Mouse (Mus musculus) kidney, embryonic 14.5 days (tissue): ENCODE measurements at regions not wholly inside any gene's neighbourhood (a gene's known extent, or its start where the extent isn't known, plus 50 kb on each side); places are given as distances from the start of the nearest gene placed in this dataset.

ENCODE experiments used
- ATAC-seq: fragments of 200-750 bp; cut with Nextera tagmentation; 2 replicates; pipeline ENCODE4 v1.8.0; 2017; ENCODE audit warnings: moderate number of reproducible peaks, mild to moderate bottlenecking, moderate TSS enrichment, moderate library complexity; ENCODE audit not compliant: low FRiP score, low TSS enrichment
- H3K27ac ChIP-seq: fragments of 300-500 bp; sonication (generic); 2 replicates; pipeline ENCODE4 v1.5.1; 2014; ENCODE audit warnings: low read depth, mild to moderate bottlenecking, low read length, moderate library complexity, mixed read lengths
- H3K27me3 ChIP-seq: fragments of 300-500 bp; sonication (generic); 2 replicates; pipeline ENCODE4 v1.6.1; 2014; ENCODE audit warnings: mild to moderate bottlenecking, low read length; ENCODE audit not compliant: control insufficient read depth, insufficient read depth
- H3K36me3 ChIP-seq: fragments of 300-500 bp; sonication (generic); 2 replicates; pipeline ENCODE4 v1.6.1; 2014; ENCODE audit warnings: low read length, mixed read lengths; ENCODE audit not compliant: control insufficient read depth, insufficient read depth
- H3K4me1 ChIP-seq: fragments of 300-500 bp; sonication (generic); 2 replicates; pipeline ENCODE4 v1.6.1; 2014; ENCODE audit warnings: low read length, mixed read lengths; ENCODE audit not compliant: control insufficient read depth, insufficient read depth
- H3K4me2 ChIP-seq: fragments of 300-500 bp; sonication (generic); replicated peaks from 2 replicates; pipeline ENCODE4 v1.6.1; 2014; ENCODE audit warnings: low read depth, mild to moderate bottlenecking, low read length
- H3K4me3 ChIP-seq: fragments of 300-500 bp; sonication (generic); 2 replicates; pipeline ENCODE4 v1.5.1; 2014; ENCODE audit warnings: mild to moderate bottlenecking, low read length
- H3K9ac ChIP-seq: fragments of 300-500 bp; sonication (generic); 2 replicates; pipeline ENCODE4 v1.6.1; 2014; ENCODE audit warnings: low read depth, mild to moderate bottlenecking, low read length, moderate library complexity
- H3K9me3 ChIP-seq: fragments of 300-500 bp; sonication (generic); 2 replicates; pipeline ENCODE4 v1.6.1; 2016; ENCODE audit warnings: low read length; ENCODE audit not compliant: control insufficient read depth
- WGBS: fragments of 180-500 bp; shearing (Covaris S2); extraction: QIAGEN DNeasy Blood & Tissue Kit; methylation state at CpG from one replicate; pipeline ENCODE4 v1.1.7; 2014; 5-methylcytosine and 5-hydroxymethylcytosine counted together

DNA sequence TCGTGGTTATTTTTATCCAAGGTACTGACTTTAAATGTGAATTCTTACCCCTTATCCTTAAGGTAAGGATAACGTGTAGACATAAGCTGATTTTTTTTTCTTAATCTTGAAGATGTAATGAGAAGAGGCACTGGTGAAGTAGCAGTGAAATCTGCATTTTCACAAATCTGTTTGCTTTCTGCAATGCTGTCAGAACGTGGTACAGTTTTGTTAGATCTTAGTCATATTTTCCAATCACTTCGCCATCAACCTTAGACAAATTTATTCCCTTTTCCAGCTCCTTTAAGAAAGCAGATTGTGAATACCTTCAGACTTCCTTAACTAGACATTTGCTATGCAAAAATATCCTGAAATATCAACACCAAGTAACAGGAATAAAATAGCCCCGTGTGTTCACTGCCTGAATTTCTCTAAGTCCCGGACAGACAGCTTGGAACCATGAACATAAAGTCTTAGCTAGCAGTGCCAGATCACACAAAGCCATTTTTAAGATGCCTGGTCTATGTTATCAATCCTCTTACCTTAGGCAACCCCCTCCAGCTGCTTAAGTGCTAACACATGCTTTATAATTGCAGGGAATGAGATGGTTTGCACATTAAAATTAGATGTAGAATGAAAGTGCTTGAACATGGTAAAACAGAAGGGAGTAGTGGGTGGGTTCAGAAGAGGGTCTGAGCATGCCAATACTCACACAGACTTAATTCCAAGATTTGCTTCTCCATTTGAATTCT lies 202.7 kb downstream of the Ptprc start:
- no peaks in the 10 kb centered on the region for H3K27me3 ChIP-seq
- no peak overlapping the region for H3K27ac ChIP-seq
- ATAC-seq: no peak
- H3K4me1 ChIP-seq: no peaks in the 10 kb centered on the region
- WGBS: 67% methylated on average over 6 of the region's 6 CpGs
- 0 out of 2 replicates have a peak, but pooled peaks cover 3% of the 10 kb centered on the region for H3K9me3 ChIP-seq
- no peak overlapping the region for H3K4me3 ChIP-seq
- no peak overlapping the region for H3K4me2 ChIP-seq
- H3K36me3 ChIP-seq: no peaks in the 10 kb centered on the region
- no peak overlapping the region for H3K9ac ChIP-seq

DNA sequence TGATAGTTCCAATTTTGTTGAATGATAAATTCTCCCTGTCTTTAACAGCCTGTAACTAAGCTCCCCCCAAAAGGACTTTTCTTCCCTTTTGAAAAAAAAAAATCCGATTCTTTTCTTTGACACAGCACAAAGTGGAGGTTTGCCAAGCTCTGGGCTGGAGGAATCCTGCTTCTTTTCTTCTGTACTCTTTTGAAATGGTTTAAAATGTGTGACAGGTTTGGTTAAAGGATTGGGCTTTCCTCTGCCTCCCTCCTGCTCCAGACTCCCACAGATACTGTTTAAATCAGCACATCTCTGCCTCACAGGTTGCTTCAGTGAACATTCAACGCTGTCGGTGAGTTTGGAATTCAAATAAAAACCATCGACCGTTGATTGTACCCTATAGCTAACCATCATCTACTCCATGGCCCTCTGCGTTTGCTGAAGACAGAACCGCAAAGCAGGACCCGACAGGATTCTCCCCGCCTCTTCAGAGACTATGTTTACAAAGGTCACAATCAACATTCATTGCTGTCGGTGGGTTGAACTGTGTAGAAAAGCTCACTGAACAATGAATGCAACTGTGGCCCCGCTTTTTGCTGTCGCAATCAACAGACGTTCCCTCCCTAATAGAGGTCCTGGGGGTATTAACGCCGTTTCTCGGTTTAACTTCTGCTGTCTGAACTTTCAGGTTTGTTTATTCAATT lies 209.2 kb downstream of the Ptprc start:
- Histone ChIP-seq H3K4me1 (no peaks in the 10 kb centered on the region), H3K27ac (no peak overlapping the region), H3K36me3 (peaks cover 15% of the 10 kb centered on the region), H3K9ac (no peak overlapping the region), H3K4me2 (no peak overlapping the region), H3K27me3 (no peaks in the 10 kb centered on the region), H3K4me3 (no peak overlapping the region), H3K9me3 (no peaks in the 10 kb centered on the region)
- 83% methylated on average over 16 of the region's 16 CpGs for WGBS
- no peak for ATAC-seq

DNA sequence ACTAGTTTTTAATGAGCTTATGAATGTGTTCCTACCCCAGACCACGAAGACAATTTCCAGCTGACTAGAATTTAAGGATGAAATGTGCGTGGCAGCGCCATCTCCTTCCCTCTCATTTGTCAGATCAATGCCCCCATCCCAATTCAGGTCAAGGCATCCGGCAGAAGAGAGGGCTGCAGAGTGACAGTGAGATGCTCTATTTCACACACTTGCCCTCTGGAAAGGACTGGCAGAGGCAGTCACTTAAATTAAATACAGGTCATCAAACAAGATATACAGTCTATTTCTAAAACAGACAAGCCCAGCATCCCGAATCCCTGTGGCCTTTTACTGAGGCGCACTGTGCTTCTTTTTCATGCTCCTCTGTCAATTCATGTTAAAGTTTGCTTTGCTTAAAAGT lies 211.9 kb downstream of the Ptprc start:
- Histone ChIP-seq H3K4me3 (no peak overlapping the region), H3K9me3 (no peaks in the 10 kb centered on the region), H3K9ac (no peak overlapping the region), H3K27me3 (no peaks in the 10 kb centered on the region), H3K4me2 (no peak overlapping the region), H3K4me1 (no peaks in the 10 kb centered on the region), H3K36me3 (peaks cover 18% of the 10 kb centered on the region), H3K27ac (no peak overlapping the region)
- ATAC-seq: no peak
- 53% methylated on average over 6 of the region's 6 CpGs for WGBS

DNA sequence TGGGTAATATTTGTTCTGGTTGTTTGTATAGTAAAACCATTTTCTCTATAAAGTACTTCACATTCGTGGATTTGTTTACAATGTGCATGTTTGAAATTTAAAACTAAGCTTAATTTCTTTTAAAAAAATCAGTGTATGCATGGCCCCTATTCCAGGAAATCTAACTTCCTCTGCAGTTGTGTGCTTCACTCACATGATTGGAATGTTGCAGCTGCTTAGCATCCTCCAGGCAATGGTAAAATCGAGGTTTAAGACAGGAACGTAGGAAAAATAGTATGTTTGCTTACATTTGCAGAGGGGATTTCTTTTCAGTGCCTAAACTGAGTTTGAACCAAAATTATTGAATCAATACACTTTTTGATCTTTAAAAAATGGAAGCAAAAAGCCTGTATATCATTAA lies 217.5 kb downstream of the Ptprc start:
- Histone ChIP-seq H3K9ac (no peak overlapping the region), H3K27me3 (no peaks in the 10 kb centered on the region), H3K36me3 (peaks cover 13% of the 10 kb centered on the region; the same call in 1 of the 2 replicates), H3K4me2 (no peak overlapping the region), H3K27ac (no peak overlapping the region), H3K9me3 (no peaks in the 10 kb centered on the region), H3K4me1 (peaks cover 5% of the 10 kb centered on the region; the same call in 1 of the 2 replicates), H3K4me3 (no peak overlapping the region)
- ATAC-seq: no peak
- 73% methylated on average over 3 of the region's 3 CpGs for WGBS

DNA sequence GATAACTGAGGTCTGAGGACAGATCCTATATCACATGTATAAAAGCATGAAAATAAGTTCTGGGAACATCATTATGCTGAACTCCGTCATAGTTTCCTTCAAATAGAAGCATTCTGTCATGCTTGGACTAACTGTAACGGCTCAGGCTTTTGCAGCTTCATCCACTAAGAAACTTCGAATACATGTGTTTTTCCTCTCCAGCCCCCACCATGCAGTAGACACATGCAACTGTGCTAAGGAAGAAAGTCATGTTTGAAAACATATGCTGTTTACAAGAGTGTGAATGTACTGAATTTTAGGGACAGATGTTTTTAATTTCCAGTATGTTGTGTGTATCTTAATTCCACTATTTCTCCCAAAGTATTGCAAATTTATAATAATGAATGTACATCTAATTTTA lies 219.5 kb downstream of the Ptprc start:
- no peak overlapping the region for H3K9ac ChIP-seq
- no peak for ATAC-seq
- peaks cover 10% of the 10 kb centered on the region; the same call in 1 of the 2 replicates for H3K4me1 ChIP-seq
- H3K27ac ChIP-seq: no peak overlapping the region
- WGBS: 55% methylated on average over 3 of the region's 3 CpGs
- no peak overlapping the region for H3K4me2 ChIP-seq
- no peaks in the 10 kb centered on the region for H3K9me3 ChIP-seq
- no peaks in the 10 kb centered on the region for H3K27me3 ChIP-seq
- no peak overlapping the region for H3K4me3 ChIP-seq
- H3K36me3 ChIP-seq: peaks cover 5% of the 10 kb centered on the region; the same call in 1 of the 2 replicates

DNA sequence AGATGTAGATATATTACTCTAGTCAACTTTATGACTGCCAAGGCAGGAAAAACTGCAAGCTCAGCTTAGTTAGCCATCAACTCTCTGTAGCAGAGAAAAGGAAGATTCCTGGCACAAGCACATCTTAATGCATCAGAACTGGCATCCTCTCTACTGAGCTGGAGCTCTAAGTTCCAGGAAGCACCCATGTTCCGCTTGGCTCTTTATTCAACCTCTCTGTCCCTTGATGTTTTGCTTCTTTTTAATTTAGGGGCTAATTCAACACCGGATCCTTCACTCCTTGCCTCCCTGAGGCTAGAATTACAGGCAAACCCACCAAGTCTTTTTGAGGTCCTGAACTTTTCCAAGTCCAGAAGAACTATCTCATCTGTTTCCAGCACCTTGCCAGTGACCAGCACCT lies 220.4 kb downstream of the Ptprc start:
- Histone ChIP-seq H3K4me2 (no peak overlapping the region), H3K27ac (no peak overlapping the region), H3K27me3 (no peaks in the 10 kb centered on the region), H3K4me1 (peaks cover 10% of the 10 kb centered on the region; the same call in 1 of the 2 replicates), H3K9me3 (no peaks in the 10 kb centered on the region), H3K36me3 (peaks cover 2% of the 10 kb centered on the region; the same call in 1 of the 2 replicates), H3K4me3 (no peak overlapping the region), H3K9ac (no peak overlapping the region)
- peak; percentile 74 for ATAC-seq
- WGBS: 36% methylated on average over 2 of the region's 2 CpGs

DNA sequence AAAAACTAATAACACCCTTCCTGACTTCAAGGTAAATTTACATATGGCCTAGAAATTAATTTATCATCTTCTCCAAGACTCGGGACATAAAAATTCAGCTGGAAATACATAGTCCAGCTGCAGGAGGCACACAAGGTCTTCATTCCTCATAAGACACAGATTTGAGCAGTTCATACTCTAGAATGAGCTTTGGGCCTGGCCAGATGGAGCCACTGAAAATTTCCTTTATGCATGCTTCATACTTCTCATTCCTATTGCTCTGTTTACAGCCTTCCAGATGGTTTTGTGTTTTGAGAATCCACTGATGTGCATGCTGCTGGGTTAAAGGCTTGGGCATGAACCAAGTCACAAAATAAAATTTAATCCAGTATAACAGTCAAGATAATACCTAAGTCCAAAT lies 222.1 kb downstream of the Ptprc start:
- Histone ChIP-seq H3K4me1 (peaks cover 10% of the 10 kb centered on the region; the same call in 1 of the 2 replicates), H3K4me2 (no peak overlapping the region), H3K4me3 (no peak overlapping the region), H3K9ac (no peak overlapping the region), H3K27me3 (no peaks in the 10 kb centered on the region), H3K27ac (no peak overlapping the region), H3K9me3 (no peaks in the 10 kb centered on the region), H3K36me3 (peaks cover 8% of the 10 kb centered on the region; the same call in 1 of the 2 replicates)
- WGBS: 61% methylated on average over 1 of the region's 1 CpGs
- no peak for ATAC-seq

DNA sequence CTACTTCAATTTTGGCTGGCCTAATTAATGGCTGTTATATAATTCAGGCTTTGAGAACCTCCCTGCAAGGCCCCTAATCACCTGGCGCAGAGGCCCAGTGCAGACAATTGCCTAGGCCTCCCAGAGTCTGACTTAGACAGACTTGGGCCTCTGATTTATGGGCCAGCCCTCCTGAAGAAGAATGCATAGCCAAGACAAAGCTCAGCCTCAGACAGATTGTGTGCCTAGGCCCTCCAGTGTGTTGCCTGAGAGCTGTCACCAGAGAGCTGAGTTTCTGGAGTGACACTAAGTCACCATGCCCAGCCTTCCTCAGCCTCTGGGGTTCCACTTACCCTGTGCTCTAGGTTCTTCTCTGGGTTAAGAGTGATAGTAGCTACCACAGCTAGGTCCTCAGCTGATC lies 222.7 kb downstream of the Ptprc start:
- Histone ChIP-seq H3K27me3 (no peaks in the 10 kb centered on the region), H3K36me3 (peaks cover 8% of the 10 kb centered on the region; the same call in 1 of the 2 replicates), H3K4me3 (no peak overlapping the region), H3K27ac (no peak overlapping the region), H3K9me3 (no peaks in the 10 kb centered on the region), H3K4me1 (peaks cover 10% of the 10 kb centered on the region; the same call in 1 of the 2 replicates), H3K9ac (no peak overlapping the region), H3K4me2 (no peak overlapping the region)
- whole genome bisulfite sequencing: 52% methylated on average over 1 of the region's 1 CpGs
- ATAC-seq: peak; percentile 80

DNA sequence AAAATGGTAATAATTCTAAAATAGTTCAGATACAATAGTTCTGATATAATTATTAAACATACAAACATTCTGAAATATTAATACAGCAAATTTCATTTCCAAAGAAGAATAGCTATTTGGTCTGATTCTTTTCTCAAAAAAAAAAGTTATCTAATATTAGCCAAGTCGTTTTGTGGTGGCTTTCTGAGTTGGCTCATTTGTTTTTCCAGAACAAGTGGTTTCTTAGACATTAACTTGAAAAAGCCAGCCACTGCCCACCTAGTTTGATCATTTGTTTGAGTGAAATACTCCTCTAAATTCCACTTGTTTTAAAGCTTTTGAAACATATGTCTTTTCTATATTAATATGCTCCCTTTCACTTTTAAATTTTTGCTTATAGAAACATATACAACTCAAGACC lies 227.6 kb downstream of the Ptprc start:
- no peak for ATAC-seq
- Histone ChIP-seq H3K27me3 (no peaks in the 10 kb centered on the region), H3K27ac (no peak overlapping the region), H3K4me2 (no peak overlapping the region), H3K4me3 (no peak overlapping the region), H3K4me1 (0 out of 2 replicates have a peak, but pooled peaks cover 4% of the 10 kb centered on the region), H3K36me3 (peaks cover 9% of the 10 kb centered on the region; the same call in 1 of the 2 replicates), H3K9ac (no peak overlapping the region), H3K9me3 (no peaks in the 10 kb centered on the region)
- 74% methylated on average over 1 of the region's 1 CpGs for WGBS
